Mouse (Mus musculus): ENCODE results near the gene Rer1. TPM values are rescaled to one million over a fixed set of nuclear protein-coding genes. Genes with fewer than 3 reads are reported as not detected.

The Rer1 gene
- total RNA-seq, 2 experiments from 2014 or later, result 90.8 to 96.1 TPM

- no peak for DNase-seq (ENCODE audit: low spot score in 2 of 2)
Measured at GRCm38 (mm10) chr4:155033115-155033514, 53.1 kb downstream of the Rer1 start.

GRCm38 (mm10) chr4:155024170-155025010 lies 61.8 kb downstream of the Rer1 start:
- no peak for DNase-seq (ENCODE audit: low spot score in 2 of 2)

Other genes with a start within 250 kb of the Rer1 start
- gene Ttc34, start 248.9 kb downstream of the Rer1 start, total RNA-seq (2021), result under 1 TPM; 0.31 to 0.62 TPM
- under 1 TPM; 0.65 to 0.76 TPM for gene Mmel1, start 216.8 kb downstream of the Rer1 start, total RNA-seq (2021)
- gene Fam213b, start 187.2 kb downstream of the Rer1 start, total RNA-seq (2021), result 10 to 100 TPM; 35.7 to 41.1 TPM
- 10 to 100 TPM; 10.6 to 13.2 TPM for gene Tnfrsf14, start 157.8 kb downstream of the Rer1 start, total RNA-seq (2021)
- 1 to 10 TPM in 1 of 2 experiments, under 1 TPM in 1; 0.96 to 2.2 TPM for gene Hes5, start 125.5 kb downstream of the Rer1 start, total RNA-seq (2021)
- gene Pank4, start 122.3 kb downstream of the Rer1 start, total RNA-seq (2021), result 10 to 100 TPM; 32.4 to 39.2 TPM
- gene Plch2, start 29.6 kb downstream of the Rer1 start, total RNA-seq (2021), result 1 to 10 TPM; 1.1 to 1.6 TPM
- 10 to 100 TPM; 25.6 to 27.5 TPM for gene Pex10, start 19.4 kb downstream of the Rer1 start, total RNA-seq (2021)
- gene Morn1, start 195 bp upstream of the Rer1 start, total RNA-seq (2021), result 10 to 100 TPM; 12.1 to 14.9 TPM
- gene Ski, start 136.2 kb upstream of the Rer1 start, total RNA-seq (2021), result 100 to 1,000 TPM; 106 to 111 TPM
- gene Faap20, start 163.4 kb upstream of the Rer1 start, total RNA-seq (2021), result 10 to 100 TPM; 54.9 to 56.3 TPM